Mouse (Mus musculus): ENCODE measurements at regions not wholly inside any gene's neighbourhood (a gene's known extent, or its start where the extent isn't known, plus 50 kb on each side); places are given as distances from the start of the nearest gene placed in this dataset.

DNA sequence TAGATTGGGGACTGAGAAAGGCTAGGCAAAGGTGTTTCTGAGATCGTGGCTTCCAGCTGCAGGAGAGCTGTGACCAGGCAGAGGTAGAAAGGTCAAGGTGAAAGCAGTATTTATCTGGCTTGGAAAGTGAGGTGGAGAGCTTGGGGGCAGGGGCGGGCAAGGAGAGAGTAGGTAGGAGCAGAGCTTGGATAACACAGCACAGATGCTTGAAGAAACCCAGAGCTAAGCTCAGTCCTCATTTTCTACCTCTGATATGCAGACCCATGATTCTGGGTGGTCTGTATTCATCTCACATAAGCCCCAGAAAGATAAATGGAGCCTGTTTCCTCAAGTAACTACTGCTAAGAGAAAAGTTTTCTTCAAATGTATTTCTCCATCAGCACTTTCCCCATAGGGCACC is 375.3 kb downstream of the Mllt3 start:
- TF ChIP-seq UBTF (IDR thresholded peaks at IDR 0.05; ENCODE audit: low read depth, low read length) (no peak), CHD2 (IDR thresholded peaks at IDR 0.05; ENCODE audit: low read length) (no peak)
